Mouse (Mus musculus) activated CD4-positive, CD25-positive, alpha-beta regulatory T cell (primary cell): Measurements from ENCODE around the gene Olfr459. TPM values are rescaled to one million over a fixed set of nuclear protein-coding genes. Genes with fewer than 3 reads are reported as not detected.

Experiments used
- polyA plus RNA-seq, 2 experiments: library from polyadenylated mRNA; unstranded; fragments of 100-300 nt; shearing (Covaris generic); gene quantifications; one replicate each; pipeline ENCODE4 v1.2.1; 2017

Olfr459 gene
- polyA plus RNA-seq = not detected

DNA sequence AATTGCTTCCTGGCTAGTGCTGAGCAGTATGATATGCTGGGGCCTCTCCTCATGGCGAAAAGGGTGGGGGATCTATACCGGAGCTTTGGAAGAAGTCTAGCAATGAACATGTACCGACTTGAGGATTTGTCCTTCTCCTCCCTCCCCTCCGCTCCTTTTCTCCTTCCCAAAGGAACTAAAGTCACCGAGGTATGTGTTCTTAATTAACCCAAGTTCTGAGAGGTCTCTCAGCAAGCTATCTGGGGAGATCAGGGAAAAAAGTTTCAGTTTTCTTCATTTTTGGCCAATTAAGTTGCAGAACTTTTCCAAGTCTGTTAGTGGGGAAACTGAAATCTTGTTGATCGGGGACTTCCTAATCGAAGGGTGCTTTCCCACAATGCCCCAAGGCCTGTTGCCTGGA is at the start of gene Olfr459:
TSS of gene Olfr459 (minus strand) at position 101 of the 400 bp plus-strand sequence.

Other genes with a start within 250 kb of the Olfr459 start
- 10 to 100 TPM; 25.5 to 32.7 TPM for gene Ephb6, start 169.7 kb downstream of the Olfr459 start, polyA plus RNA-seq
- under 1 TPM; 0.21 to 0.35 TPM for gene Trpv6, start 138.8 kb downstream of the Olfr459 start, polyA plus RNA-seq
- gene Trpv5, start 94.4 kb downstream of the Olfr459 start, polyA plus RNA-seq = under 1 TPM in 1 of 2 experiments, not detected in 1; 0.12 TPM
- gene Llcfc1, start 90.7 kb downstream of the Olfr459 start, polyA plus RNA-seq = not detected
- under 1 TPM; 0.25 to 0.52 TPM for gene Kel, start 70.8 kb downstream of the Olfr459 start, polyA plus RNA-seq
- gene Pip, start 72.4 kb upstream of the Olfr459 start, polyA plus RNA-seq = not detected
- not detected for gene Sval2, start 77.8 kb upstream of the Olfr459 start, polyA plus RNA-seq
- gene Sval1, start 176.5 kb upstream of the Olfr459 start, polyA plus RNA-seq = not detected
- not detected for gene Sval3, start 193.0 kb upstream of the Olfr459 start, polyA plus RNA-seq